ENCODE assay signal across 15 mouse cellular contexts in genomic region chr13:69525867-69526266, GRCm38 (mm10). TPM values are rescaled to one million over a fixed set of nuclear protein-coding genes. Genes with fewer than 3 reads are reported as not detected.
A peak's percentile ranks its signal among the peaks of the same experiment; 100 is the strongest.
DNase-seq lines count a peak whose midpoint lies in the region; ATAC-seq and TF ChIP-seq lines count a peak whose summit lies in the region.
"Had no signal": no experiment of that assay in that cellular context is flagged by ENCODE, and none has a peak within 500 bp of the region (broad histone marks: within the 10 kb centered on the region; RNA-seq: fewer than 3 reads in every experiment).

No protein-coding gene starts in this region.

- no peak overlapping the region for H3K4me3 ChIP-seq in limb, embryonic 12.5 days (replicated peaks)
- H3K4me3 ChIP-seq in limb, embryonic 10.5 days = no peak overlapping the region
- H3K4me3 ChIP-seq in intestine, postnatal 0 days (ENCODE audit: low read depth, low read length) = no peak overlapping the region
- no peak overlapping the region for H3K4me3 ChIP-seq in kidney, embryonic 16.5 days (ENCODE audit: low read length)
- no peak overlapping the region for H3K4me3 ChIP-seq in liver, embryonic 15.5 days (replicated peaks)
- no peak overlapping the region for H3K4me3 ChIP-seq in gastrocnemius, adult 2 months
- no peak overlapping the region for H3K4me3 ChIP-seq in hindbrain, postnatal 0 days (ENCODE audit: low read length)
- H3K4me3 ChIP-seq: embryonic facial prominence, embryonic 13.5 days; heart, adult 2 months; hindbrain, embryonic 15.5 days; midbrain, embryonic 10.5 days; neural tube, embryonic 13.5 days had no signal

- H3K4me1 ChIP-seq in limb, embryonic 12.5 days (replicated peaks) = peaks cover 65% of the 10 kb centered on the region
- H3K4me1 ChIP-seq in limb, embryonic 10.5 days = peaks cover 54% of the 10 kb centered on the region
- peaks cover 2% of the 10 kb centered on the region; the same call in 1 of the 2 replicates for H3K4me1 ChIP-seq in intestine, postnatal 0 days (replicated peaks; ENCODE audit: control insufficient read depth, insufficient read depth, low read length)
- H3K4me1 ChIP-seq in kidney, embryonic 16.5 days (ENCODE audit: insufficient read depth, low read length) = peaks cover 69% of the 10 kb centered on the region
- H3K4me1 ChIP-seq in liver, embryonic 15.5 days (replicated peaks) = peaks cover 87% of the 10 kb centered on the region
- H3K4me1 ChIP-seq in hindbrain, postnatal 0 days (ENCODE audit: insufficient read depth, low read length) = peaks cover 42% of the 10 kb centered on the region

- WGBS in limb, embryonic 12.5 days = 70% methylated on average over 4 of the region's 4 CpGs
- 82% methylated on average over 4 of the region's 4 CpGs for WGBS in limb, embryonic 10.5 days
- 37% methylated on average over 4 of the region's 4 CpGs for WGBS in intestine, postnatal 0 days
- WGBS in kidney, embryonic 16.5 days = 54% methylated on average over 4 of the region's 4 CpGs
- 57% methylated on average over 4 of the region's 4 CpGs for WGBS in liver, embryonic 15.5 days (ENCODE audit: insufficient replicate concordance)
- WGBS in hindbrain, postnatal 0 days = 45% methylated on average over 4 of the region's 4 CpGs

- peaks cover 31% of the 10 kb centered on the region for H3K36me3 ChIP-seq in limb, embryonic 12.5 days
- H3K36me3 ChIP-seq in limb, embryonic 10.5 days = peaks cover 29% of the 10 kb centered on the region
- H3K36me3 ChIP-seq in intestine, postnatal 0 days (ENCODE audit: control insufficient read depth, insufficient read depth) = peaks cover 6% of the 10 kb centered on the region; the same call in 1 of the 2 replicates
- H3K36me3 ChIP-seq in kidney, embryonic 16.5 days (ENCODE audit: insufficient read depth, low read length) = peaks cover 7% of the 10 kb centered on the region
- peaks cover 10% of the 10 kb centered on the region; the same call in 1 of the 2 replicates for H3K36me3 ChIP-seq in liver, embryonic 15.5 days (replicated peaks)
- H3K36me3 ChIP-seq in hindbrain, postnatal 0 days (ENCODE audit: insufficient read depth, low read length) = no peaks in the 10 kb centered on the region
- H3K36me3 ChIP-seq: hindbrain, embryonic 15.5 days; neural tube, embryonic 13.5 days had no signal

- intact Hi-C loops in gastrocnemius, adult 2 months (cut with DNase I) = no loop called here

- no peaks in the 10 kb centered on the region for H3K9me3 ChIP-seq in limb, embryonic 12.5 days
- no peaks in the 10 kb centered on the region for H3K9me3 ChIP-seq in limb, embryonic 10.5 days (replicated peaks)
- H3K9me3 ChIP-seq in intestine, postnatal 0 days (ENCODE audit: control insufficient read depth) = no peaks in the 10 kb centered on the region
- no peaks in the 10 kb centered on the region for H3K9me3 ChIP-seq in kidney, embryonic 16.5 days (ENCODE audit: low read length)
- H3K9me3 ChIP-seq in liver, embryonic 15.5 days (replicated peaks) = no peaks in the 10 kb centered on the region
- no peaks in the 10 kb centered on the region for H3K9me3 ChIP-seq in hindbrain, postnatal 0 days (ENCODE audit: low read length)
- H3K9me3 ChIP-seq: embryonic facial prominence, embryonic 13.5 days; hindbrain, embryonic 15.5 days; midbrain, embryonic 10.5 days; neural tube, embryonic 13.5 days had no signal

- no peak for ATAC-seq in limb, embryonic 12.5 days (ENCODE audit: insufficient number of reproducible peaks, insufficient read depth, low FRiP score, low TSS enrichment, low read depth)
- ATAC-seq in intestine, postnatal 0 days = no peak
- peak; percentile 74 for ATAC-seq in kidney, embryonic 16.5 days (ENCODE audit: low FRiP score, low TSS enrichment)
- ATAC-seq in liver, embryonic 15.5 days (ENCODE audit: insufficient read depth) = peak; percentile 62
- ATAC-seq in hindbrain, postnatal 0 days = no peak

- no peak for DNase-seq in limb, embryonic 10.5 days (ENCODE audit: low spot score)
- no peak for DNase-seq in gastrocnemius, adult 2 months
- DNase-seq in hindbrain, postnatal 0 days (ENCODE audit: low spot score) = no peak
- DNase-seq in right cerebral cortex, postnatal 10 days (ENCODE audit: low spot score in 2 of 2) = no peak
- DNase-seq: adrenal gland, postnatal 14 days; cerebellum, adult 11-12 months; heart, adult 2 months had no signal

- H3K27me3 ChIP-seq in limb, embryonic 12.5 days = no peaks in the 10 kb centered on the region
- no peaks in the 10 kb centered on the region for H3K27me3 ChIP-seq in limb, embryonic 10.5 days (ENCODE audit: low read depth, poor library complexity, severe bottlenecking)
- no peaks in the 10 kb centered on the region for H3K27me3 ChIP-seq in intestine, postnatal 0 days (replicated peaks; ENCODE audit: control insufficient read depth, insufficient read depth, low read length)
- H3K27me3 ChIP-seq in kidney, embryonic 16.5 days (ENCODE audit: insufficient read depth, low read length) = no peaks in the 10 kb centered on the region
- H3K27me3 ChIP-seq in liver, embryonic 15.5 days = no peaks in the 10 kb centered on the region
- no peaks in the 10 kb centered on the region for H3K27me3 ChIP-seq in hindbrain, postnatal 0 days (ENCODE audit: insufficient read depth, low read length)
- H3K27me3 ChIP-seq: embryonic facial prominence, embryonic 13.5 days; hindbrain, embryonic 15.5 days; neural tube, embryonic 13.5 days had no signal

- peak overlapping the region; percentile 47; the same call in 1 of the 2 replicates for H3K27ac ChIP-seq in limb, embryonic 12.5 days
- H3K27ac ChIP-seq in limb, embryonic 10.5 days = no peak overlapping the region
- no peak overlapping the region for H3K27ac ChIP-seq in intestine, postnatal 0 days (ENCODE audit: low read depth, low read length)
- peak overlapping the region; percentile 81; the same call in 1 of the 2 replicates for H3K27ac ChIP-seq in kidney, embryonic 16.5 days (ENCODE audit: low read length)
- H3K27ac ChIP-seq in liver, embryonic 15.5 days (replicated peaks) = peak overlapping the region; percentile 73
- H3K27ac ChIP-seq in gastrocnemius, adult 2 months = no peak overlapping the region
- H3K27ac ChIP-seq in hindbrain, postnatal 0 days = no peak overlapping the region
- H3K27ac ChIP-seq: embryonic facial prominence, embryonic 13.5 days; heart, adult 2 months; hindbrain, embryonic 15.5 days; midbrain, embryonic 10.5 days; neural tube, embryonic 13.5 days had no signal

- no peak overlapping the region for H3K9ac ChIP-seq in limb, embryonic 12.5 days (replicated peaks)
- no peak overlapping the region for H3K9ac ChIP-seq in intestine, postnatal 0 days (ENCODE audit: low read depth, low read length)
- H3K9ac ChIP-seq in kidney, embryonic 16.5 days (replicated peaks; ENCODE audit: low read length) = no peak overlapping the region
- H3K9ac ChIP-seq in liver, embryonic 15.5 days = no peak overlapping the region
- H3K9ac ChIP-seq in hindbrain, postnatal 0 days (replicated peaks; ENCODE audit: low read length) = no peak overlapping the region
- H3K9ac ChIP-seq: embryonic facial prominence, embryonic 13.5 days; hindbrain, embryonic 15.5 days had no signal

- no peak for TF ChIP-seq CTCF in intestine, postnatal 0 days (IDR thresholded peaks at IDR 0.05; ENCODE audit: low read depth)
- no peak for TF ChIP-seq CTCF in gastrocnemius, adult 2 months (IDR thresholded peaks at IDR 0.05)
- no peak for TF ChIP-seq CTCF in hindbrain, postnatal 0 days (IDR thresholded peaks at IDR 0.05; ENCODE audit: low read depth)

- H3K4me2 ChIP-seq in limb, embryonic 12.5 days = no peak overlapping the region
- H3K4me2 ChIP-seq in intestine, postnatal 0 days (replicated peaks; ENCODE audit: low read depth) = peak overlapping the region; percentile 18; the same call in 1 of the 2 replicates
- no peak overlapping the region for H3K4me2 ChIP-seq in kidney, embryonic 16.5 days (replicated peaks; ENCODE audit: low read depth, low read length)
- H3K4me2 ChIP-seq in liver, embryonic 15.5 days = peak overlapping the region; percentile 46
- H3K4me2 ChIP-seq in hindbrain, postnatal 0 days (ENCODE audit: low read depth, low read length) = no peak overlapping the region
- H3K4me2 ChIP-seq: embryonic facial prominence, embryonic 13.5 days; neural tube, embryonic 13.5 days had no signal

RNA-seq across cellular contexts. Expression of gene Nsun2, which starts 7.7 kb away (rescaled TPM):
- 130 and 131 TPM in 2 replicates for polyA plus RNA-seq in limb, embryonic 12.5 days (2016; fragmentation: Nextera tagmentation; extraction: Ambion mirVana)
- polyA plus RNA-seq in limb, embryonic 10.5 days (2016; fragmentation: Nextera tagmentation; extraction: Ambion mirVana) = 172 and 198 TPM in 2 replicates
- polyA plus RNA-seq in intestine, postnatal 0 days (2015; fragmentation: Nextera tagmentation; extraction: Ambion mirVana) = 35.0 and 38.8 TPM in 2 replicates
- 124 and 131 TPM in 2 replicates for polyA plus RNA-seq in kidney, embryonic 16.5 days (2015; fragmentation: Nextera tagmentation; extraction: Ambion mirVana)
- 82.4 and 84.3 TPM in 2 replicates for polyA plus RNA-seq in liver, embryonic 15.5 days (2015; fragmentation: Nextera tagmentation; extraction: Ambion mirVana)
- 10 to 100 TPM; 45.4 to 51.9 TPM for total RNA-seq in gastrocnemius, adult 2 months (2021)
- 34.9 and 37.6 TPM in 2 replicates for total RNA-seq in hindbrain, postnatal 0 days (2014; rRNA removed)
- polyA plus RNA-seq in hindbrain, postnatal 0 days (2015; fragmentation: Nextera tagmentation; extraction: Ambion mirVana) = 61.5 and 62.1 TPM in 2 replicates

RNA-seq across cellular contexts. Expression of gene Tent4a, which starts 8.6 kb away (rescaled TPM):
- 6.3 and 7.3 TPM in 2 replicates for polyA plus RNA-seq in limb, embryonic 12.5 days (2016; fragmentation: Nextera tagmentation; extraction: Ambion mirVana)
- 6.0 TPM in 2 replicates for polyA plus RNA-seq in limb, embryonic 10.5 days (2016; fragmentation: Nextera tagmentation; extraction: Ambion mirVana)
- polyA plus RNA-seq in intestine, postnatal 0 days (2015; fragmentation: Nextera tagmentation; extraction: Ambion mirVana) = 2.3 and 2.7 TPM in 2 replicates
- 5.0 and 5.1 TPM in 2 replicates for polyA plus RNA-seq in kidney, embryonic 16.5 days (2015; fragmentation: Nextera tagmentation; extraction: Ambion mirVana)
- polyA plus RNA-seq in liver, embryonic 15.5 days (2015; fragmentation: Nextera tagmentation; extraction: Ambion mirVana) = 2.0 and 2.8 TPM in 2 replicates
- total RNA-seq in gastrocnemius, adult 2 months (2021) = 1 to 10 TPM; 5.2 to 7.8 TPM
- total RNA-seq in hindbrain, postnatal 0 days (2014; rRNA removed) = 22.3 and 22.6 TPM in 2 replicates
- 4.8 and 5.1 TPM in 2 replicates for polyA plus RNA-seq in hindbrain, postnatal 0 days (2015; fragmentation: Nextera tagmentation; extraction: Ambion mirVana)

Comparison
In these comparisons a context has a peak if more than half of its experiments do, and no peak if none do; other contexts are left out.
1. H3K27ac ChIP-seq: peak in limb, embryonic 12.5 days (single experiment), kidney, embryonic 16.5 days (single experiment) and liver, embryonic 15.5 days (single experiment); none in limb, embryonic 10.5 days (single experiment), intestine, postnatal 0 days (single experiment), gastrocnemius, adult 2 months (single experiment) and hindbrain, postnatal 0 days (single experiment).
2. ATAC-seq: peak in kidney, embryonic 16.5 days (single experiment) and liver, embryonic 15.5 days (single experiment); none in limb, embryonic 12.5 days (single experiment), intestine, postnatal 0 days (single experiment) and hindbrain, postnatal 0 days (single experiment).
3. H3K4me2 ChIP-seq: peak in intestine, postnatal 0 days (single experiment) and liver, embryonic 15.5 days (single experiment); none in limb, embryonic 12.5 days (single experiment), kidney, embryonic 16.5 days (single experiment) and hindbrain, postnatal 0 days (single experiment).